Mouse (Mus musculus) induced T-regulatory cell, adult 2 months (primary cell): ENCODE measurements around the gene Mettl7a2.

Experiments
- DNase-seq: peaks from one replicate; pipeline ENCODE4 v3.0.0-alpha.2; 2012; ENCODE audit warnings: low read depth

Mettl7a2 gene

DNA sequence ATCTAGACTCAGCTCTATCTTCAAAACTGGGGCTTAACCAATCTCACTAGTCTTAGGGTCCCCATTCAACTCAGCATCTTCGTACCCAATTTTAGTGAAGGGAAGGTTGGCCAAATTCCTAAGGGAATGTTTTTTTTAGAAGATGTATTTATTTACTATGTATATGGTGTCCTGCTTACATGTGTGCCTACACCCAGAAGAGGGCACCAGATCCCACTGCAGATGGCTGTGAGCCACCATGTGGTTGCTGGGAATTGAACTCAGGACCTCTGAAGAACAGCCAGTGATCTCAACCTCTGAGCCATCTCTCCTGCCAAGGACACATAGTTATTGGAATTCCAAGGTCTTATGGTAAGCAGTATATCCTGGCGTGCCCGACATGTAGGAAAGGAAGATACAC lies 42.6 kb downstream of the Mettl7a2 start:
- DNase-seq: no peak

DNA sequence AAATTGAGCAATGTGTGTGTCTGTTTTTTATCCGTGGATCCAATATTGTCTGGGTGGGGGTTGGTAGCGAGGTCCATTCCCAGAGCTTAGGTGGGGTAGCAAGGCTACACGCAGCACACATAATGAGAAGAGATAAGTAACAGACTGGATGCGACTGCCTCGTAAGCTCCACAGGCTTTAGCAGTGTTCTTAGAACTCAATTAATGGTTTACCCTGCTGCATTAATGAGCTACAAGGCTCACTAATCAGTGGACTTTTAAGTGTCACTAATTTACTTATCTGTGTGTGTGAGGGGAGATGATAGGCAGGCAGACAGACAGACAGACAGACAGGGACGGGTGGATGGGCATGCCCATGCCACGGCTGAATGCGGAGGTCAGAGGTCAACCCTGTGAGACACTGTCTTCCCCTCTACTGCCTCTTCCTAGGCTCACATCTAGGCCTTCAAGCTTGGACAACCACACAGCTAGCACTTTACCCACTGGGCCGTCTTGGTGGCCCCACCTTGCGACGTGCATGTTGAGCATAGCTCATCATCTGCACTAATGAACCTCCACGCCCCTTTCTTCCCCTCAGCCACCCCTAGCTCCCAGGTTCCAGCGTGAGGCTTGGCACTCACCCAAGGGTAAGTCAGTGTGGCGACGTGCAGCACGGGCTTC lies 47.7 kb downstream of the Mettl7a2 start:
- no peak for DNase-seq

DNA sequence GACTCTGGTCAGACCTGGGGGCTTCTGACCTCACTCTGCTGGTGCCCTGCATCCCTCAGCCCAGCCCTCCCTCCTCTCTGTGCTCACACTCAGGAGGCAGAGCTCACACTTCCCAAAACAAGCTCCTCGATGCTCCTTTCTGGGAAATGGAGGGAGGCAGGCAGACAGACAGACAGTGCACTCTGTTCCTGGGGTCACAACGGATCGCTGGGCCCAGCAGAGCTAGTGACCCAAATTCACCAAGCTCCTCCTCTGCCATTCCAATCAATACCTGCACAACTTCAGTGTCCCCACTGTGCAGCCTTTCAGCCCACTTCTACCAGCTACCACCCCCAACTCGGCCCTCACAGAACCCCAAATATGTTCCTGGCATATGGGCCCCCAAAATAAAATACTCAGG lies 48.8 kb downstream of the Mettl7a2 start:
- DNase-seq: no peak

DNA sequence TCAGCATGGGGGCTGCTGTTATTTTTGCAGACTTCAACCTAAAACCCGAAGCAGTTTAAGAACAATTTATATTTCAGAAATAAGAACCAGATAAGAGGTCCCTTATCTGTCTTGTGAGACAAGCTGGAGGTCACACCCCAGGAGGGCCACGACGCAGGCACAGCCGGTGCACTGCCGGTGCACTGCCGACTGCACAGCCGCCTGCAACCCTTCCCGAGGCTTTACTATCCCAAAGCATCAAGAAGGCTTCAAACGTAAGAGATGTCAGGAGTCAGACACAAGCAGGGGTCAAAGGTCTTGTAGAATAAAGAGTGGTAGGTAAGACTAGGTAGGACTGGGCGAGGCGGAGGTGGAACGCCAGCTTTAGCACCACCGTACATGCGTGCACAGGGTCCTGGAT lies 49.3 kb downstream of the Mettl7a2 start:
- no peak for DNase-seq

DNA sequence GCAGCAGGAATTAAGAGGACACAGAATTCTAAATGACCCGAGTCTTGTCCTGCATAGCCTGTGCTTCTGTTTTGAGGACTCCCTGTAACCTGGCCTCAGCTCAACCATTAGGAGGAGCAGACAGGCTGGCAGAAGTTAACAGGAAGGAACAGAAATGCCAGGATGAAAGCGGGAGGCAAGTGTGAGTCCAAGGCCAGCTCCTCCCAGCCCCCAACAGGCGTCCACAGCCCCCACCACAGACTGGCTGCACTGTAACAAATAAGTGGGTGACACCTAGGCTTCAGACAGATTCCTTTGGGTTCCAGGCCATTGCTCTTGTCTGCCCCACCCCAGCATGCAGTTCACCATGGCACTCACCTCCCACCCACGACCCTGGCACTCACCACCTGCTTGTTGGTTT lies 49.8 kb downstream of the Mettl7a2 start:
- DNase-seq: no peak

DNA sequence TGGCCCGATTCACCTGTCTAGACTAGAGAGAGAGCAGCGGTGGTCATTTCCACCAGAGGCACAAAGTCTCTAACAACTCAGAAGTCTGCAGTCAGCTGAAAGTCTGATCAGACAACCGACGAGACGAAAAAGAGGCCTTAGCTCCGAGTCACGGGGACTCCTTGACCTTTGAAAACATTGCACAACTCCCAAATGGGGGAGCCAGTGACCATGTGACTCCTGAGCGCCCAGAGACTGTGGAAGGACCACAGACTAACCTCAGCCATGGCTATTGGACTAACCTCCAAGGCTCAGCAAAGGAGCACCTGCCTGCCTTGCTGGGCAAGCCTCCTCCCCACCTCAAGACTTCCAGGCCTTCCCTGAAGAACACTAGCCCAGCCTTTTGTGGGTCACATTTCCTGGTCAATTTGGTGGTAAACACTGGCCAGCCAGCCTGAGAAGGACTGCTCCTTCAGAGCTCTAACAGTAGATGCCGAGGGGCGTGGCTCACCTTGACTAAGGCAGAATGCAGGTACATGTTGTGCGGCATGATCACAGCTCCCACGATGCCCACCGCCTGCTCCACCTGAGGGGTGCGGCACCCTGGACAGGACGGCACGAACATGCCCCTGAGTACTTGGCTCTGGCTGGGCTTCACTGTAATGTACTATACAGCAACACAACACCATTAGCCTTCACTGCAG lies 50.5 kb downstream of the Mettl7a2 start:
- no peak for DNase-seq

DNA sequence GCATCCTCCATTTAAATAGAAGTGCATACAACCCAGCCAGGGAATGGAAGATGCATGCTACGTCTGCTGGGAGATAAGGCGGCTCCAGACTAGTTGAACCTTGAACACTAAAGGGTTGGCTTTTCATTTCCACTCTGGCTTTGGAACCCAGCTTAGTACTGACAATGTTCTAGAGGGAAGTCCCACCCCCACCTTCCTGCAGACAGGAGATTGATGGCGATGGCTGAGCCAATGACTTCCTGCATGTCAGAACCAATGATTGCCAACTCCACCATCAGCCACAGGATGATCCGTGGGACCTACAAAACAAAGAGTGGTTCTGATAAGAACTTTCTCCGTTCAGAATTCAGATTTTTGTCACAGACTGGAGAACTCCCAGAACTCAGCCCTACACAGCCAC lies 53.1 kb downstream of the Mettl7a2 start:
- DNase-seq: peak; percentile 14

DNA sequence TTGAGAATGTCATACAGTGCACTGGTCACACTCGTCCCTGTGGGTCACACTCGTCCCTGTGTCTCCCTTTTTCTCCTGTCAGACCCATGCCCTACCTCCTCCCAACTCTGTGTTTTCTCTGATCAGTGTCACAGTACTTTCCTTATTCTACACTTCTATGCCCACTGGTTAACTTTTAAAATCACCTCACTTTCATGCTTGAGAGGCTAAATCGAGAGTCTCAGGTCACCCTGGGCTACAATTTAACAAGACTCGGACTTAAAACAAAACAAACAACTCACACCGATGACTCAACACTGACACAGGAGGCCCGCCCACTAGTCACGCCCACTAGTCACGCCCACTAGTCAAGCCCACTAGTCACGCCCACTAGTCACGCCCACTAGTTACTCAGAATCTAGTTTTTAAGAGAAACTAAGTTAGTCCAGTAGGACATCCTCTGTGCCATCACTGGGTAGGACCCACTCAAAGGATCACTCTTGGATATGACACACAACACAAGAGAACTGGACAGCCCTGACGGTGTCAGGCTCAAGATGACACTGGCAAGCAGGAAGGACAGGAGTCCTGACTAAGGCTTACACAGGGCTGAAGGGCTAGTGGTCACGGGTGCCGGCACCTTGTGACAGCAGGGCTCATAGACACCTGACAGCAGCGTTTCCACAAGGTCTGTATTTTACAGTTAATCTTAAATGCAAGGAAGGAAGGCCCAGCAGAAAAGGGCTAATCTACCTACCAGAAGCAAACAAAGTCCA lies 58.1 kb downstream of the Mettl7a2 start:
- DNase-seq: peak; percentile 82
